Mouse (Mus musculus): Measurements from ENCODE around the gene Plbd2.

The Plbd2 gene

DNA sequence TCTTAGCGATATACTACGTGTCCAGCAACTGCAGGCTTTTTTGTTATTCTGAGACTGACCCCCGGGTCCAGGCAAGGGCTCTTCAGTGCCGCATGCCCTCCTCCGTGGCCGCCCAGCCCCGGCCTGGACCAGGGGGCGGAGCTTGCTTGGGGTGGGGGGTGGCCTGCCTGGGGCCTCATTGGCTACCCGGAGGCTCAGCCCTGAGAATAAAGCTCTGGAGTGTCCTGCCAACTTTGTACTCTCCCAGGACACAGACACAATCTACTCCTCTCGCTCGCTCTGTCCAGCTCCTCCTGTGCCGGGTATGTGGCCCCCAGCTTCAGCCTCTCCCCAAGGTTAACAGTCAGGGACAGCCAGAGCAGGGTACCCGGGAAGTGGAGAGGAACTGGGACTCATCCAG lies 27.1 kb downstream of the Plbd2 start, which contains the start of gene Sds:
Sds (plus strand) TSS at position 231 of the 400 bp plus-strand sequence.
- no peak for DNase-seq (ENCODE audit: low spot score in 2 of 2)

GRCm38 (mm10) chr5:120475861-120476260 lies 27.6 kb downstream of the Plbd2 start:
- no peak for DNase-seq (ENCODE audit: low spot score in 2 of 2)

GRCm38 (mm10) chr5:120473361-120473760 lies 30.1 kb downstream of the Plbd2 start:
- DNase-seq (ENCODE audit: low spot score in 2 of 2) = no peak

- DNase-seq (ENCODE audit: low spot score in 2 of 2) = no peak
Measured at GRCm38 (mm10) chr5:120472770-120473169, 30.7 kb downstream of the Plbd2 start, which contains the start of gene Sdsl. Gene Sdsl (minus strand): TSS chr5:120472810.

- no peak for DNase-seq (ENCODE audit: low spot score in 2 of 2)
Measured at GRCm38 (mm10) chr5:120471538-120471937, 31.9 kb downstream of the Plbd2 start.

GRCm38 (mm10) chr5:120468830-120469229 lies 34.6 kb downstream of the Plbd2 start:
- DNase-seq (ENCODE audit: low spot score in 2 of 2) = no peak

DNA sequence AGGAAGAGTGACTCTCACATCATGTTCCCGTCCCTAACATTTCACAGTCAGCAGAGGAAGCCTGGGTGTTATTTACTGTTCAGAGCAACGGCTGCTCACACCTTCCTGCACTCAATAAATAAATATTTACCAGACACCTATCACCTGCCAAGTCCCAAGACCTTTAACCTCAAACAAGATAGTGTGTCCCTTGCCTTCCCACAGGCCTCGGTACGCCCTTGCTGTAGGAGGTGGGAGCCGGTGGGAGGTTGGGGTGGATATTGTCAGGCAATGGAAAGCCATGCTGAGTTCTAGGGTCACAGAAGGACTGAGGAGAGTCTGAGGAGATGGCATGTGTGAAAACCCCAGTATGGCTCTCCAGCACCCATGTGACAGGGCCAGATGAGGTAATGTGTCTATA lies 35.1 kb downstream of the Plbd2 start:
- no peak for DNase-seq (ENCODE audit: low spot score in 2 of 2)

- DNase-seq (ENCODE audit: low spot score in 2 of 2) = no peak
Measured at GRCm38 (mm10) chr5:120467026-120467425, 36.4 kb downstream of the Plbd2 start.

DNA sequence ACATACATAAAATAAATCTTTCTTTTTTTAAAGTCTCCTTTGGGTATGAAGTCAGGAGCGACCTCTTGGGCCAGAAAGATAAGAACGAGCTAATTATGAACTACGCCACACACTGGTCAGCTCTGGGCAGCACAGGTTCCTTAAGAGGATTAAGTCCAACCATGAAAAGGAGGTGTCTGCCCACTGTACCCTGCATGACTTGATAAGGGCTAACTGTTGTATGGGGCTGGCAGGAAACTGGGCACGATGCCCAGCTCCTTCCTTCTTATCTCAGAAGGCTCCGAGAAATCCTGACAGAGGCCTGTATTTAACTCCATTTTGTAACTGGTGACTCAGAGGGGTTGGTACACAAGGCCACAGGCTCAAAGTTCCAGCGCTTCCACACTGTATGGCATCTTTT lies 37.6 kb downstream of the Plbd2 start:
- peak in 1 of 2 experiments; percentile 81 for DNase-seq (ENCODE audit: low spot score in 2 of 2)

- peak; percentile 67 to 84 for DNase-seq (ENCODE audit: low spot score in 2 of 2)
Measured at GRCm38 (mm10) chr5:120465062-120465461, 38.4 kb downstream of the Plbd2 start.

DNA sequence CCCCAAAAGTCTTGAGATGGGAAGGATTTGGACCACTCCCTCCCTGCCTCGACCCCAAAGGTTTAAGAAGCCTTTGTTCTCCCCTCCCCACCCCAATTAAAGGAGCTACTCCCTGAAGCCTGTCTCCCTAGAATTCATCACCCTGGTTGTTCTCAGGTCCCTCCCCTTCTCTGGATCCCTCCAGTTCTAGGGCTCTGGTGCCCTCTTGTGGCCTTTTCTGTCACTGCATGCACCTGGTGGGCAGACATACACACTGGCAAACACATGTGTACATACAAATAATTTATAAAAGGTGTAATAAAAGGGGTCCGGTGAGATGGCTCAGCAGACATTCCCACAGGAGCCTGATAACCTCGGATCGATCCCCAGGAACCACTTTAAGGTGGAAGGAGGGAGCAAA lies 39.1 kb downstream of the Plbd2 start:
- DNase-seq (ENCODE audit: low spot score in 2 of 2) = peak; percentile 35 to 66

GRCm38 (mm10) chr5:120461902-120462301 lies 41.5 kb downstream of the Plbd2 start:
- no peak for DNase-seq (ENCODE audit: low spot score in 2 of 2)

DNA sequence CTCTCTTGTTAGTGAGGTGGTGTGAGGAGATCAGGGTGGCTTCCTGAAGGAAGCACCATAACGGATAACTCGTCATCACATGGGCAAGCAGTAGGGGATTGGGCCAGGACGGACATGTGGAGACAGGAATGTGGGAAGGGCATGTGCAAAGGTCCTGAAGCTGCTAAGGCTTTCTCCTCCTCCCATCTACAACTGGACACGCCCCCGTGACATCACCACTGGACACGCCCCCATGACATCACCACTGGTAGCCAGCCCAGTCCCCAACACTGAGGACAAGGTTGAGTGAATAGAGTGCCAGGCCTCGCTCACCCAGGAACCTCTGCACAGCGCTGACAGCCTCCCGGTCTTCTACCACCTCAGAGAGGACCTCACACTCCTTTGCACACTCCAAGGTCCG lies 44.3 kb downstream of the Plbd2 start:
- peak in 1 of 2 experiments; percentile 69 for DNase-seq (ENCODE audit: low spot score in 2 of 2)

DNA sequence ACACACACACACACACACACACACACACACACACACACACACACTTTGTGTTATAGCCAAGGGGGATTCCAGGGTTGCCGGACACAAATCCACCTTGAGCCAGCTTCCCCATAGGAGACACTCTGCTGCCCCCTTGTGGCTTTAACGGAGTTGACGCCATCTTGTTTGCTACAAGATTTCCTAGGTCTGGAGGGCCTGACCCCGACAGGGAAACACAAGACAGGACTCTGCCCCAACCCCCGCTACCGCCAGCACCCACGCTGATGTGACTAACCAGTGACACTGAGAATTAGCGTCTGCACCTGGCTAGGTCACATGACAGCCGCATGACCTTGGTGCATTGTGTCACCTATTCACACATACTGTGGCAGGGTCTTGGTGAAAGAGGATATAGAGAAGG lies 45.8 kb downstream of the Plbd2 start:
- DNase-seq (ENCODE audit: low spot score in 2 of 2) = peak; percentile 60 to 81

GRCm38 (mm10) chr5:120456841-120457554 lies 46.4 kb downstream of the Plbd2 start:
- no peak for DNase-seq (ENCODE audit: low spot score in 2 of 2)

- DNase-seq (ENCODE audit: low spot score in 2 of 2) = no peak
Measured at GRCm38 (mm10) chr5:120456253-120456652, 47.2 kb downstream of the Plbd2 start.

GRCm38 (mm10) chr5:120454756-120455337 lies 48.6 kb downstream of the Plbd2 start:
- DNase-seq (ENCODE audit: low spot score in 2 of 2) = no peak

- no peak for DNase-seq (ENCODE audit: low spot score in 2 of 2)
Measured at GRCm38 (mm10) chr5:120447305-120447704, 56.1 kb downstream of the Plbd2 start.

- peak; percentile 77 to 91 for DNase-seq (ENCODE audit: low spot score in 2 of 2)
Measured at GRCm38 (mm10) chr5:120440733-120441132, 62.7 kb downstream of the Plbd2 start.

DNA sequence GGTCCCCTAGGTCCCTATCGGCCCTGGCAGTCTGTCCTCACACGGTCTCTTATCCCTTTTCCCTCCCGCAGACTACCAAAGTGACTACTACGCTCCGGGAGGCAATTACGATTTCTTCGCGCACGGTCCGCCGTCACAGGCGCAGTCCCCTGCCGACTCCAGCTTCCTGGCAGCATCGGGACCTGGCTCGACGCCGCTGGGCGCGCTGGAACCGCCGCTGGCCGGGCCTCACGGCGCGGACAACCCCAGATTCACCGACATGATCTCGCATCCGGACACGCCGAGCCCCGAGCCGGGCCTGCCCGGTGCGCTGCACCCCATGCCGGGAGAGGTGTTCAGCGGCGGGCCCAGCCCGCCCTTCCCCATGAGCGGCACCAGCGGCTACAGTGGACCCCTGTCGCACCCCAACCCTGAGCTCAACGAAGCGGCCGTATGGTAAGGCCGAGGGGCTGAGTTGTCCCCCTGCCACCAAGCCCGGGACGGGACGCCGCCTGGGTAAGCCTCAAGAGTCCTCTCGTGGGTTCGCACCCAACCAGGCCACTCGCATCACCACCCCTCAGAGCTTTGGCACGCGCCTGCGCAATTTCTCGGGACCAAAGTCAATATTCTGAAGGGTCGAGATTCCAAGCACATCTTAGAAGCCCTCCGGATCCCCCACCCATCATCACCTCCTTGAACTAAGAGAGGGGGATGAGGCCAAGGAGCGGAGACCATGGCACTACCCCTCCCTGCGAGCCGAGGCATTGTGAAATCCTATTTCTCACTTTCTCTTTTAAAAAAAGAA lies 63.3 kb downstream of the Plbd2 start:
- DNase-seq (ENCODE audit: low spot score in 2 of 2) = no peak

GRCm38 (mm10) chr5:120438991-120439710 lies 64.3 kb downstream of the Plbd2 start:
- DNase-seq (ENCODE audit: low spot score in 2 of 2) = no peak

DNA sequence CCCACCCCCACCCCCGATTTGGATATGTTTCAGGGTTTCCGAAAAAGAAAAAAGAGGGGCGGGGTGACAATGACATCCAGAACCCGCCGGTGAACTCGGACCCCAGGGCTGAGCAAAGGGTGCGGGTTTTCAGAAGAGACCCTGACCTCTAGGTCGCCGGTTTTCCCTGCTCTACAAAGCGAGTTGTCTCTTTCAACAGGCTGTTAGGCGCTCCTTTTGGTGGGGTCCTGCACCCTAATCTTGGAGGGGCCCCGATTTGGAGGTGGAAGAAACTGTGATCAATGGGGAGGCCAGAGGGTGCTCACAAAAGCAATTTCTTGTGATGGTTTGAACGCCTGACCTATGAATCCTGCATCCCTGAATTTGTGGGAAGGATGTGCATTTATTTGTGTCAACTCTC lies 65.0 kb downstream of the Plbd2 start:
- DNase-seq (ENCODE audit: low spot score in 2 of 2) = no peak
